Mouse (Mus musculus) brain, embryonic 14.5 days (tissue): ENCODE data around the gene Cox11. TPM values are rescaled to one million over a fixed set of nuclear protein-coding genes. Genes with fewer than 3 reads are reported as not detected.

Experiments
- DNase-seq: peaks from one replicate; pipeline ENCODE4 v3.0.0-alpha.2; 2011; ENCODE audit warnings: low read depth
- CTCF ChIP-seq: fragments of 200-500 bp; IDR thresholded peaks from 2 replicates; pipeline ENCODE4 v1.5.1; 2012; ENCODE audit warnings: inconsistent platforms, mild to moderate bottlenecking, moderate library complexity, borderline replicate concordance; ENCODE audit not compliant: insufficient read depth, insufficient read length; ENCODE audit errors: extremely low read depth
- POLR2A ChIP-seq: fragments of 200-500 bp; IDR thresholded peaks from 2 replicates; pipeline ENCODE4 v1.6.1; 2012; ENCODE audit warnings: mild to moderate bottlenecking, inconsistent platforms, borderline replicate concordance; ENCODE audit not compliant: poor library complexity, insufficient read depth, insufficient read length, severe bottlenecking; ENCODE audit errors: extremely low read depth
- polyA plus RNA-seq: library from polyadenylated mRNA; depleted of rRNA; stranded (reverse); fragments of >200 nt; gene quantifications from 2 replicates; pipeline ENCODE4 v1.2.3, GENCODE M21; 2012; rRNA removed

Gene Cox11
- 30.7 and 32.7 TPM in 2 replicates for polyA plus RNA-seq

- TF ChIP-seq CTCF: peak; percentile 40
- peak; percentile 83; the same call in 1 of the 2 replicates for TF ChIP-seq POLR2A
- peak; percentile 99 for DNase-seq
These were observed at the start of gene Cox11, which contains the start of gene Stxbp4 for GRCm38 (mm10) chr11:90637440-90638311. Gene Cox11, plus strand, starts transcription at chr11:90638173. Gene Stxbp4, minus strand, starts transcription at chr11:90638084.

- TF ChIP-seq CTCF (no peak), POLR2A (no peak)
- DNase-seq: peak; percentile 51
These were observed 47.0 kb upstream of the Cox11 start for GRCm38 (mm10) chr11:90590996-90591395.

- DNase-seq: no peak
- TF ChIP-seq POLR2A (no peak), CTCF (no peak)
These were observed 42.1 kb upstream of the Cox11 start for GRCm38 (mm10) chr11:90595826-90596225.

GRCm38 (mm10) chr11:90603066-90603465 is 34.9 kb upstream of the Cox11 start:
- DNase-seq: no peak

GRCm38 (mm10) chr11:90612118-90612517 is 25.9 kb upstream of the Cox11 start:
- TF ChIP-seq POLR2A: no peak
- no peak for DNase-seq

More at GRCm38 (mm10) chr11:90603066-90603465, 34.9 kb upstream of the Cox11 start:
- no peak for TF ChIP-seq POLR2A
- no peak for TF ChIP-seq CTCF

- no peak for TF ChIP-seq POLR2A
- no peak for TF ChIP-seq CTCF
These were observed 23.2 kb upstream of the Cox11 start for GRCm38 (mm10) chr11:90614743-90615142.

GRCm38 (mm10) chr11:90616431-90616830 is 21.5 kb upstream of the Cox11 start:
- peak; percentile 62 for DNase-seq
- TF ChIP-seq POLR2A (no peak), CTCF (no peak)

More at GRCm38 (mm10) chr11:90614743-90615142, 23.2 kb upstream of the Cox11 start:
- no peak for DNase-seq

- TF ChIP-seq POLR2A (no peak), CTCF (no peak)
These were observed 15.9 kb upstream of the Cox11 start for GRCm38 (mm10) chr11:90622044-90622443.

GRCm38 (mm10) chr11:90622500-90622899 is 15.5 kb upstream of the Cox11 start:
- DNase-seq: no peak
- TF ChIP-seq POLR2A (no peak), CTCF (no peak)

More at GRCm38 (mm10) chr11:90622044-90622443, 15.9 kb upstream of the Cox11 start:
- DNase-seq: no peak

GRCm38 (mm10) chr11:90623477-90623876 is 14.5 kb upstream of the Cox11 start:
- TF ChIP-seq CTCF: peak; percentile 63; the same call in 1 of the 2 replicates
- no peak for TF ChIP-seq POLR2A
- DNase-seq: peak; percentile 73

GRCm38 (mm10) chr11:90625174-90625573 is 12.8 kb upstream of the Cox11 start:
- TF ChIP-seq POLR2A (no peak), CTCF (no peak)
- no peak for DNase-seq
